Mouse (Mus musculus) neural tube, embryonic 14.5 days (tissue): ENCODE measurements around the gene Cpne5. TPM values are rescaled to one million over a fixed set of nuclear protein-coding genes. Genes with fewer than 3 reads are reported as not detected.

Source experiments
- ATAC-seq: fragments of 200-750 bp; cut with Nextera tagmentation; 2 replicates; pipeline ENCODE4 v1.8.0; 2017; ENCODE audit warnings: low read depth, mild to moderate bottlenecking, moderate TSS enrichment, moderate library complexity
- H3K27ac ChIP-seq: fragments of 300-500 bp; sonication (generic); 2 replicates; pipeline ENCODE4 v1.5.1; 2014; ENCODE audit warnings: low read depth, mild to moderate bottlenecking, control low read depth, low read length, moderate library complexity, mixed read lengths
- H3K27me3 ChIP-seq: fragments of 300-500 bp; sonication (generic); 2 replicates; pipeline ENCODE4 v1.6.1; 2014; ENCODE audit warnings: low read length; ENCODE audit not compliant: control insufficient read depth, insufficient read depth
- H3K36me3 ChIP-seq: fragments of 300-500 bp; sonication (generic); 2 replicates; pipeline ENCODE4 v1.6.1; 2014; ENCODE audit warnings: low read length, mixed read lengths; ENCODE audit not compliant: control insufficient read depth, insufficient read depth
- H3K4me1 ChIP-seq: fragments of 300-500 bp; sonication (generic); 2 replicates; pipeline ENCODE4 v1.6.1; 2014; ENCODE audit warnings: low read length; ENCODE audit not compliant: control insufficient read depth, insufficient read depth
- H3K4me2 ChIP-seq: fragments of 300-500 bp; sonication (generic); 2 replicates; pipeline ENCODE4 v1.6.1; 2014; ENCODE audit warnings: mild to moderate bottlenecking, low read depth, low read length, control low read depth
- H3K4me3 ChIP-seq: fragments of 300-500 bp; sonication (generic); 2 replicates; pipeline ENCODE4 v1.5.1; 2014; ENCODE audit warnings: low read depth, low read length, control low read depth, mixed read lengths
- H3K9ac ChIP-seq: fragments of 300-500 bp; sonication (generic); replicated peaks from 2 replicates; pipeline ENCODE4 v1.6.1; 2014; ENCODE audit warnings: low read depth, mild to moderate bottlenecking, control low read depth, low read length, mixed read lengths
- H3K9me3 ChIP-seq: fragments of 300-500 bp; sonication (generic); 2 replicates; pipeline ENCODE4 v1.6.1; 2016; ENCODE audit warnings: low read length; ENCODE audit not compliant: control insufficient read depth
- WGBS: fragments of 180-500 bp; shearing (Covaris S2); extraction: QIAGEN DNeasy Blood & Tissue Kit; methylation state at CpG from one replicate; pipeline ENCODE4 v1.1.7; 2014; 5-methylcytosine and 5-hydroxymethylcytosine counted together
- polyA plus RNA-seq: library from polyadenylated mRNA; unstranded; fragments of >200 nt; fragmentation: Nextera tagmentation; extraction: Ambion mirVana; gene quantifications from 2 replicates; pipeline ENCODE4 v1.2.1, GENCODE M21; 2014

The Cpne5 gene
- polyA plus RNA-seq, 1 experiment from 2014 or later = 64.1 TPM

GRCm38 (mm10) chr17:29173165-29173564 is 64.8 kb downstream of the Cpne5 start:
- Histone ChIP-seq H3K4me1 (peaks cover 6% of the 10 kb centered on the region; the same call in 1 of the 2 replicates), H3K27me3 (no peaks in the 10 kb centered on the region), H3K9ac (no peak overlapping the region), H3K9me3 (no peaks in the 10 kb centered on the region), H3K4me2 (no peak overlapping the region), H3K4me3 (no peak overlapping the region), H3K36me3 (no peaks in the 10 kb centered on the region), H3K27ac (no peak overlapping the region)
- no peak for ATAC-seq
- WGBS = 77% methylated on average over 8 of the region's 8 CpGs

GRCm38 (mm10) chr17:29172062-29172461 is 65.9 kb downstream of the Cpne5 start:
- peaks cover 6% of the 10 kb centered on the region; the same call in 1 of the 2 replicates for H3K4me1 ChIP-seq
- 47% methylated on average over 10 of the region's 10 CpGs for WGBS
- no peaks in the 10 kb centered on the region for H3K9me3 ChIP-seq
- no peak overlapping the region for H3K27ac ChIP-seq
- no peaks in the 10 kb centered on the region for H3K27me3 ChIP-seq
- no peaks in the 10 kb centered on the region for H3K36me3 ChIP-seq
- no peak overlapping the region for H3K4me3 ChIP-seq
- H3K4me2 ChIP-seq = no peak overlapping the region
- no peak overlapping the region for H3K9ac ChIP-seq
- ATAC-seq = no peak

- H3K4me1 ChIP-seq = no peaks in the 10 kb centered on the region; the same call in 1 of the 2 replicates
- ATAC-seq = no peak
- H3K27ac ChIP-seq = no peak overlapping the region
Measured at GRCm38 (mm10) chr17:29171001-29171772, 66.8 kb downstream of the Cpne5 start.

GRCm38 (mm10) chr17:29170431-29171000 is 67.5 kb downstream of the Cpne5 start:
- Histone ChIP-seq H3K36me3 (no peaks in the 10 kb centered on the region), H3K4me2 (no peak overlapping the region), H3K4me1 (no peaks in the 10 kb centered on the region; the same call in 1 of the 2 replicates), H3K27me3 (no peaks in the 10 kb centered on the region), H3K27ac (no peak overlapping the region), H3K9me3 (no peaks in the 10 kb centered on the region), H3K9ac (no peak overlapping the region), H3K4me3 (no peak overlapping the region)
- ATAC-seq = no peak
- 80% methylated on average over 14 of the region's 14 CpGs for WGBS

More at GRCm38 (mm10) chr17:29171001-29171772, 66.8 kb downstream of the Cpne5 start:
- H3K4me3 ChIP-seq = no peak overlapping the region
- 22% methylated on average over 14 of the region's 14 CpGs for WGBS
- H3K27me3 ChIP-seq = no peaks in the 10 kb centered on the region
- no peak overlapping the region for H3K9ac ChIP-seq
- no peaks in the 10 kb centered on the region for H3K36me3 ChIP-seq
- H3K4me2 ChIP-seq = no peak overlapping the region
- no peaks in the 10 kb centered on the region for H3K9me3 ChIP-seq

- Histone ChIP-seq H3K9me3 (no peaks in the 10 kb centered on the region), H3K4me1 (peaks cover 4% of the 10 kb centered on the region; the same call in 1 of the 2 replicates), H3K36me3 (no peaks in the 10 kb centered on the region), H3K27me3 (no peaks in the 10 kb centered on the region), H3K4me2 (no peak overlapping the region), H3K27ac (no peak overlapping the region), H3K4me3 (no peak overlapping the region), H3K9ac (no peak overlapping the region)
- 75% methylated on average over 12 of the region's 12 CpGs for WGBS
- ATAC-seq = no peak
Measured at GRCm38 (mm10) chr17:29168996-29169601, 68.9 kb downstream of the Cpne5 start.

GRCm38 (mm10) chr17:29168438-29168837 is 69.5 kb downstream of the Cpne5 start:
- H3K4me3 ChIP-seq = no peak overlapping the region
- no peak overlapping the region for H3K27ac ChIP-seq
- peaks cover 4% of the 10 kb centered on the region; the same call in 1 of the 2 replicates for H3K4me1 ChIP-seq
- H3K9me3 ChIP-seq = no peaks in the 10 kb centered on the region
- no peaks in the 10 kb centered on the region for H3K27me3 ChIP-seq
- no peak for ATAC-seq
- 82% methylated on average over 4 of the region's 4 CpGs for WGBS
- no peaks in the 10 kb centered on the region for H3K36me3 ChIP-seq
- H3K4me2 ChIP-seq = no peak overlapping the region
- no peak overlapping the region for H3K9ac ChIP-seq

GRCm38 (mm10) chr17:29167371-29167770 is 70.6 kb downstream of the Cpne5 start:
- 71% methylated on average over 6 of the region's 6 CpGs for WGBS
- Histone ChIP-seq H3K36me3 (no peaks in the 10 kb centered on the region), H3K27ac (no peak overlapping the region), H3K4me1 (peaks cover 4% of the 10 kb centered on the region; the same call in 1 of the 2 replicates), H3K4me3 (no peak overlapping the region), H3K9me3 (no peaks in the 10 kb centered on the region), H3K27me3 (no peaks in the 10 kb centered on the region), H3K4me2 (no peak overlapping the region), H3K9ac (no peak overlapping the region)
- ATAC-seq = no peak

GRCm38 (mm10) chr17:29165967-29166578 is 71.9 kb downstream of the Cpne5 start:
- Histone ChIP-seq H3K9me3 (no peaks in the 10 kb centered on the region), H3K4me2 (no peak overlapping the region), H3K4me1 (peaks cover 4% of the 10 kb centered on the region; the same call in 1 of the 2 replicates), H3K9ac (no peak overlapping the region), H3K27me3 (no peaks in the 10 kb centered on the region), H3K27ac (no peak overlapping the region), H3K36me3 (no peaks in the 10 kb centered on the region), H3K4me3 (no peak overlapping the region)
- no peak for ATAC-seq
- WGBS = 46% methylated on average over 8 of the region's 8 CpGs
